Mouse (Mus musculus): Measurements from ENCODE around the gene Tmprss4.

The Tmprss4 gene

GRCm38 (mm10) chr9:45196125-45196830, 7.6 kb downstream of the Tmprss4 start:
- DNase-seq, result no peak

GRCm38 (mm10) chr9:45195468-45195867, 8.4 kb downstream of the Tmprss4 start:
- no peak for DNase-seq

- no peak for DNase-seq
Measured at GRCm38 (mm10) chr9:45189661-45190174, 14.2 kb downstream of the Tmprss4 start.

- DNase-seq, result no peak
Measured at GRCm38 (mm10) chr9:45188570-45189563, 15.0 kb downstream of the Tmprss4 start.

GRCm38 (mm10) chr9:45185250-45185649, 18.6 kb downstream of the Tmprss4 start:
- DNase-seq, result no peak

- no peak for DNase-seq
Measured at GRCm38 (mm10) chr9:45183266-45183665, 20.6 kb downstream of the Tmprss4 start.

- DNase-seq, result no peak
Measured at GRCm38 (mm10) chr9:45182521-45182920, 21.4 kb downstream of the Tmprss4 start.

GRCm38 (mm10) chr9:45181770-45182169, 22.1 kb downstream of the Tmprss4 start, which contains the start of gene BC049352:
TSS of gene BC049352 (plus strand) at chr9:45182007.
- no peak for DNase-seq

GRCm38 (mm10) chr9:45179282-45179681, 24.6 kb downstream of the Tmprss4 start:
- no peak for DNase-seq

GRCm38 (mm10) chr9:45173475-45173874, 30.4 kb downstream of the Tmprss4 start:
- DNase-seq, result no peak

GRCm38 (mm10) chr9:45171073-45171610, 32.8 kb downstream of the Tmprss4 start:
- no peak for DNase-seq

- DNase-seq, result no peak
Measured at GRCm38 (mm10) chr9:45170150-45170549, 33.7 kb downstream of the Tmprss4 start.

- no peak for DNase-seq
Measured at GRCm38 (mm10) chr9:45167903-45168302, 36.0 kb downstream of the Tmprss4 start.

GRCm38 (mm10) chr9:45153361-45153760, 50.5 kb downstream of the Tmprss4 start:
- no peak for DNase-seq

GRCm38 (mm10) chr9:45150933-45151332, 53.0 kb downstream of the Tmprss4 start:
- no peak for DNase-seq

GRCm38 (mm10) chr9:45146267-45146597, 57.7 kb downstream of the Tmprss4 start:
- DNase-seq, result peak; percentile 69

GRCm38 (mm10) chr9:45145533-45146266, 58.2 kb downstream of the Tmprss4 start:
- DNase-seq, result no peak

- DNase-seq, result no peak
Measured at GRCm38 (mm10) chr9:45142686-45143085, 61.2 kb downstream of the Tmprss4 start.

GRCm38 (mm10) chr9:45140945-45141344, 62.9 kb downstream of the Tmprss4 start:
- DNase-seq, result no peak

- DNase-seq, result no peak
Measured at GRCm38 (mm10) chr9:45139082-45139481, 64.8 kb downstream of the Tmprss4 start.

- no peak for DNase-seq
Measured at GRCm38 (mm10) chr9:45138191-45139032, 65.5 kb downstream of the Tmprss4 start, which contains the start of gene Scn4b. TSS of gene Scn4b (plus strand) at chr9:45138395.

Measured in cerebellum, adult 11-12 months (tissue).